Mouse (Mus musculus) forebrain, embryonic 14.5 days (tissue): ENCODE measurements at regions not wholly inside any gene's neighbourhood (a gene's known extent, or its start where the extent isn't known, plus 50 kb on each side); places are given as distances from the start of the nearest gene placed in this dataset.

Source experiments
- ATAC-seq: fragments of 200-750 bp; cut with Nextera tagmentation; 2 replicates; pipeline ENCODE4 v1.8.0; 2017; ENCODE audit warnings: mild to moderate bottlenecking, moderate library complexity
- DNase-seq: peaks from one replicate; pipeline ENCODE4 v3.0.0-alpha.2; 2015; ENCODE audit warnings: low spot score
- H3K27ac ChIP-seq: fragments of 300-500 bp; sonication (generic); 2 replicates; pipeline ENCODE4 v1.5.1; 2014; ENCODE audit warnings: low read depth, mild to moderate bottlenecking, control low read depth, low read length, moderate library complexity
- H3K27me3 ChIP-seq: fragments of 300-500 bp; sonication (generic); replicated peaks from 2 replicates; pipeline ENCODE4 v1.6.1; 2014; ENCODE audit warnings: low read length, control low read depth, mixed read lengths; ENCODE audit not compliant: control insufficient read depth, insufficient read depth
- H3K36me3 ChIP-seq: fragments of 300-500 bp; sonication (generic); 2 replicates; pipeline ENCODE4 v1.6.1; 2014; ENCODE audit warnings: low read length, control low read depth; ENCODE audit not compliant: control insufficient read depth, insufficient read depth
- H3K4me1 ChIP-seq: fragments of 300-500 bp; sonication (generic); 2 replicates; pipeline ENCODE4 v1.6.1; 2014; ENCODE audit warnings: antibody characterized with exemption, low read length, control low read depth; ENCODE audit not compliant: control insufficient read depth, insufficient read depth
- H3K4me2 ChIP-seq: fragments of 300-500 bp; sonication (generic); 2 replicates; pipeline ENCODE4 v1.6.1; 2014; ENCODE audit warnings: mild to moderate bottlenecking, control low read depth, low read length
- H3K4me3 ChIP-seq: fragments of 300-500 bp; sonication (generic); 2 replicates; pipeline ENCODE4 v1.5.1; 2014; ENCODE audit warnings: low read depth, low read length, control low read depth
- H3K9ac ChIP-seq: fragments of 300-500 bp; sonication (generic); 2 replicates; pipeline ENCODE4 v1.6.1; 2014; ENCODE audit warnings: mild to moderate bottlenecking, low read length, control low read depth, moderate library complexity
- H3K9me3 ChIP-seq: fragments of 300-500 bp; sonication (generic); replicated peaks from 2 replicates; pipeline ENCODE4 v1.6.1; 2016; ENCODE audit warnings: low read length, control low read depth, mixed read lengths; ENCODE audit not compliant: control insufficient read depth
- WGBS: fragments of 180-500 bp; shearing (Covaris S2); extraction: QIAGEN DNeasy Blood & Tissue Kit; methylation state at CpG from one replicate; pipeline ENCODE4 v1.1.7; 2014; 5-methylcytosine and 5-hydroxymethylcytosine counted together

GRCm38 (mm10) chr3:21865856-21866255 is 210.6 kb upstream of the Tbl1xr1 start:
- Histone ChIP-seq H3K27ac (no peak overlapping the region), H3K4me3 (no peak overlapping the region), H3K27me3 (no peaks in the 10 kb centered on the region), H3K4me2 (no peak overlapping the region), H3K4me1 (no peaks in the 10 kb centered on the region), H3K9me3 (0 out of 2 replicates have a peak, but pooled peaks cover 3% of the 10 kb centered on the region), H3K36me3 (no peaks in the 10 kb centered on the region), H3K9ac (no peak overlapping the region)
- DNase-seq (no peak), ATAC-seq (no peak)
- WGBS, result 96% methylated on average over 1 of the region's 1 CpGs

- Histone ChIP-seq H3K9ac (no peak overlapping the region), H3K9me3 (no peaks in the 10 kb centered on the region), H3K4me3 (no peak overlapping the region), H3K27ac (no peak overlapping the region), H3K4me1 (no peaks in the 10 kb centered on the region), H3K27me3 (no peaks in the 10 kb centered on the region), H3K36me3 (no peaks in the 10 kb centered on the region), H3K4me2 (no peak overlapping the region)
- ATAC-seq, result no peak
- DNase-seq, result no peak
- WGBS, result 89% methylated on average over 2 of the region's 2 CpGs
Observed at GRCm38 (mm10) chr3:21878396-21878795, 198.1 kb upstream of the Tbl1xr1 start.

- no peaks in the 10 kb centered on the region for H3K4me1 ChIP-seq
- ATAC-seq (no peak), DNase-seq (no peak)
- H3K9me3 ChIP-seq, result no peaks in the 10 kb centered on the region
- H3K9ac ChIP-seq, result no peak overlapping the region
- H3K27me3 ChIP-seq, result no peaks in the 10 kb centered on the region
- no peak overlapping the region for H3K27ac ChIP-seq
- no peak overlapping the region for H3K4me2 ChIP-seq
- no peak overlapping the region for H3K4me3 ChIP-seq
- no peaks in the 10 kb centered on the region for H3K36me3 ChIP-seq
- 85% methylated on average over 3 of the region's 3 CpGs for WGBS
Observed at GRCm38 (mm10) chr3:21884216-21884615, 192.2 kb upstream of the Tbl1xr1 start.

GRCm38 (mm10) chr3:21888710-21889109 is 187.7 kb upstream of the Tbl1xr1 start:
- WGBS, result 89% methylated on average over 3 of the region's 3 CpGs
- Histone ChIP-seq H3K4me3 (no peak overlapping the region), H3K4me1 (peaks cover 6% of the 10 kb centered on the region; the same call in 1 of the 2 replicates), H3K27me3 (no peaks in the 10 kb centered on the region), H3K27ac (no peak overlapping the region), H3K9ac (no peak overlapping the region), H3K9me3 (no peaks in the 10 kb centered on the region), H3K4me2 (no peak overlapping the region), H3K36me3 (no peaks in the 10 kb centered on the region)
- DNase-seq (no peak), ATAC-seq (no peak)

- WGBS, result 5% methylated on average over 7 of the region's 7 CpGs
- H3K9ac ChIP-seq, result no peak overlapping the region
- H3K4me2 ChIP-seq, result no peak overlapping the region
- ATAC-seq (peak; percentile 52; the same call in 1 of the 2 replicates), DNase-seq (peak; percentile 65)
- H3K4me1 ChIP-seq, result peaks cover 6% of the 10 kb centered on the region; the same call in 1 of the 2 replicates
- no peaks in the 10 kb centered on the region for H3K27me3 ChIP-seq
- H3K9me3 ChIP-seq, result no peaks in the 10 kb centered on the region
- peak overlapping the region; percentile 59; the same call in 1 of the 2 replicates for H3K27ac ChIP-seq
- no peak overlapping the region for H3K4me3 ChIP-seq
- H3K36me3 ChIP-seq, result no peaks in the 10 kb centered on the region
Observed at GRCm38 (mm10) chr3:21891819-21892480, 184.5 kb upstream of the Tbl1xr1 start.

DNA sequence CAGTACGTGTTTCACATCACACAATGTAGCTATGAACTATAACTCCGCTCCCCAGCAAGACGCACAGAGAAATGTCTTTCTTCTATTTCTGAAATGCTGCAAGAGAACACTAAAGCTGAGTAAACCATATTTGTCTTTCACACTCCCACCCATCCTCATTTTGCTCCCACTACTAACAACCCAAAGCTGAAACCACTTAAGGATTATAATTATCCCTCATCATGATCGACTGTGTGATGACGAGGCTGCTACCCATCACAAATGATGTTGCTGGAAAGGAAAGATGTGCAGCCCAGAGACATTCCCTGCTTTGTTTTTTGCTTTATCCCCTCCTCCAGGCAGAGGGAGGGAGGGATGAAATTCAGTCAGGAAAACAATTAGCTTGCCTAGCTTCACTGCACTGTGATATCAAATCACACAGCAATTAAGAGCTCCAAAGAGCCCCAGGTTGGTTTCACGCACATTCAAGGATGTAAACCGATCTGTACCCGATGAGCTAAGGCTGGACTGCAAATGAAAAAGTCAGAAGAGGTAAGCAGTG is 183.5 kb upstream of the Tbl1xr1 start:
- H3K36me3 ChIP-seq, result no peaks in the 10 kb centered on the region
- H3K27ac ChIP-seq, result 0 out of 2 replicates have a peak overlapping the region, but pooled peaks have one; percentile 40
- WGBS, result 21% methylated on average over 8 of the region's 8 CpGs
- ATAC-seq (peak; percentile 82), DNase-seq (peak; percentile 60)
- peak overlapping the region; percentile 3; the same call in 1 of the 2 replicates for H3K4me2 ChIP-seq
- no peaks in the 10 kb centered on the region for H3K9me3 ChIP-seq
- H3K9ac ChIP-seq, result no peak overlapping the region
- H3K4me3 ChIP-seq, result no peak overlapping the region
- H3K4me1 ChIP-seq, result peaks cover 6% of the 10 kb centered on the region; the same call in 1 of the 2 replicates
- no peaks in the 10 kb centered on the region for H3K27me3 ChIP-seq

GRCm38 (mm10) chr3:21895551-21895950 is 180.9 kb upstream of the Tbl1xr1 start:
- ATAC-seq (no peak), DNase-seq (no peak)
- no peaks in the 10 kb centered on the region for H3K27me3 ChIP-seq
- H3K27ac ChIP-seq, result no peak overlapping the region
- peaks cover 6% of the 10 kb centered on the region; the same call in 1 of the 2 replicates for H3K4me1 ChIP-seq
- H3K4me2 ChIP-seq, result no peak overlapping the region
- H3K9ac ChIP-seq, result no peak overlapping the region
- no peak overlapping the region for H3K4me3 ChIP-seq
- no peaks in the 10 kb centered on the region for H3K9me3 ChIP-seq
- 90% methylated on average over 2 of the region's 2 CpGs for WGBS
- no peaks in the 10 kb centered on the region for H3K36me3 ChIP-seq

GRCm38 (mm10) chr3:21898241-21898640 is 178.2 kb upstream of the Tbl1xr1 start:
- ATAC-seq, result no peak
- H3K36me3 ChIP-seq, result no peaks in the 10 kb centered on the region
- DNase-seq, result no peak

GRCm38 (mm10) chr3:21905384-21906073 is 170.9 kb upstream of the Tbl1xr1 start:
- ATAC-seq (no peak), DNase-seq (no peak)

More at GRCm38 (mm10) chr3:21898241-21898640, 178.2 kb upstream of the Tbl1xr1 start:
- no peaks in the 10 kb centered on the region for H3K9me3 ChIP-seq
- H3K4me3 ChIP-seq, result no peak overlapping the region
- no peaks in the 10 kb centered on the region for H3K4me1 ChIP-seq
- WGBS, result 87% methylated on average over 5 of the region's 5 CpGs
- H3K27ac ChIP-seq, result no peak overlapping the region
- H3K9ac ChIP-seq, result no peak overlapping the region
- H3K4me2 ChIP-seq, result no peak overlapping the region
- H3K27me3 ChIP-seq, result no peaks in the 10 kb centered on the region

More at GRCm38 (mm10) chr3:21905384-21906073, 170.9 kb upstream of the Tbl1xr1 start:
- Histone ChIP-seq H3K4me1 (no peaks in the 10 kb centered on the region), H3K9ac (no peak overlapping the region), H3K4me2 (no peak overlapping the region), H3K27me3 (no peaks in the 10 kb centered on the region), H3K36me3 (no peaks in the 10 kb centered on the region), H3K4me3 (no peak overlapping the region), H3K9me3 (no peaks in the 10 kb centered on the region), H3K27ac (no peak overlapping the region)
- 85% methylated on average over 2 of the region's 2 CpGs for WGBS
